Mouse (Mus musculus) cerebellum, adult (tissue): ENCODE data around the gene Acadvl.

Source experiments
- ATAC-seq: cut with Nextera tagmentation; 2 replicates; pipeline ENCODE4 v1.9.2; 2017; ENCODE audit warnings: mild to moderate bottlenecking, moderate library complexity, mixed read lengths; ENCODE audit not compliant: insufficient number of reproducible peaks, low FRiP score, low TSS enrichment

Gene Acadvl

GRCm38 (mm10) chr11:69982877-69983276 is 32.3 kb downstream of the Acadvl start:
- ATAC-seq = no peak

GRCm38 (mm10) chr11:69982225-69982624 is 33.0 kb downstream of the Acadvl start, which contains the start of gene Elp5:
Gene Elp5 (minus strand): TSS chr11:69982517.
- no peak for ATAC-seq

GRCm38 (mm10) chr11:69981141-69981762 is 34.0 kb downstream of the Acadvl start, which contains the start of gene Ctdnep1:
Gene Ctdnep1 (plus strand): TSS chr11:69981156.
- ATAC-seq = no peak

GRCm38 (mm10) chr11:69980196-69981140 is 34.7 kb downstream of the Acadvl start:
- peak; percentile 91 for ATAC-seq

GRCm38 (mm10) chr11:69979827-69980195 is 35.4 kb downstream of the Acadvl start:
- 0 out of 2 replicates have a peak, but pooled peaks have one; percentile 11 for ATAC-seq

- no peak for ATAC-seq
Measured at GRCm38 (mm10) chr11:69976271-69976670, 38.9 kb downstream of the Acadvl start.

- no peak for ATAC-seq
Measured at GRCm38 (mm10) chr11:69974907-69975306, 40.3 kb downstream of the Acadvl start.

- ATAC-seq = no peak
Measured at GRCm38 (mm10) chr11:69970775-69971174, 44.4 kb downstream of the Acadvl start.

GRCm38 (mm10) chr11:69970222-69970621 is 45.0 kb downstream of the Acadvl start:
- ATAC-seq = no peak

GRCm38 (mm10) chr11:69968793-69969192 is 46.4 kb downstream of the Acadvl start:
- no peak for ATAC-seq

- no peak for ATAC-seq
Measured at GRCm38 (mm10) chr11:69966860-69967517, 48.2 kb downstream of the Acadvl start.

GRCm38 (mm10) chr11:69966006-69966859 is 49.0 kb downstream of the Acadvl start:
- no peak for ATAC-seq

GRCm38 (mm10) chr11:69965271-69966005 is 49.8 kb downstream of the Acadvl start:
- ATAC-seq = no peak

- no peak for ATAC-seq
Measured at GRCm38 (mm10) chr11:69964650-69965270, 50.5 kb downstream of the Acadvl start, which contains the start of gene Cldn7. Gene Cldn7 (plus strand): TSS chr11:69964779.

- ATAC-seq = no peak
Measured at GRCm38 (mm10) chr11:69961841-69962240, 53.4 kb downstream of the Acadvl start.

- no peak for ATAC-seq
Measured at GRCm38 (mm10) chr11:69960616-69961015, 54.6 kb downstream of the Acadvl start.
